ENCODE assay signal across 16 mouse cellular contexts in genomic region chr13:107407674-107408026, GRCm38 (mm10).
DNase-seq lines count a peak whose midpoint lies in the region; ATAC-seq and TF ChIP-seq lines count a peak whose summit lies in the region.
"Had no signal": no experiment of that assay in that cellular context is flagged by ENCODE, and none has a peak within 500 bp of the region (broad histone marks: within the 10 kb centered on the region; RNA-seq: fewer than 3 reads in every experiment).

No protein-coding gene starts in this region.

- H3K27me3 ChIP-seq in forebrain, embryonic 12.5 days: no peaks in the 10 kb centered on the region
- no peaks in the 10 kb centered on the region for H3K27me3 ChIP-seq in midbrain, embryonic 15.5 days (replicated peaks)
- H3K27me3 ChIP-seq in heart, adult 2 months (ENCODE audit: control insufficient read depth, insufficient read depth, low read length): no peaks in the 10 kb centered on the region
- H3K27me3 ChIP-seq: heart, embryonic 13.5 days had no signal

- no peak overlapping the region for H3K4me3 ChIP-seq in forebrain, embryonic 12.5 days (replicated peaks)
- H3K4me3 ChIP-seq in midbrain, embryonic 15.5 days: no peak overlapping the region
- no peak overlapping the region for H3K4me3 ChIP-seq in heart, adult 2 months
- H3K4me3 ChIP-seq: heart, embryonic 13.5 days; limb, embryonic 10.5 days had no signal

- no peak for DNase-seq in frontal cortex, postnatal 25 days (ENCODE audit: low spot score in 2 of 2)
- DNase-seq in left cerebral cortex, postnatal 14 days (ENCODE audit: low spot score in 2 of 2): peak; percentile 12 to 42
- DNase-seq in left cerebral cortex, adult 9 months (ENCODE audit: low spot score in 2 of 2): no peak
- no peak for DNase-seq in cerebellum, postnatal 14 days
- no peak for DNase-seq in heart, adult 2 months
- DNase-seq: kidney, adult 18-20 months; kidney, postnatal 10 days; lung, adult 2 months; lung, postnatal 36 days; thymus, postnatal 14 days had no signal

- H3K9me3 ChIP-seq in forebrain, embryonic 12.5 days: no peaks in the 10 kb centered on the region
- no peaks in the 10 kb centered on the region for H3K9me3 ChIP-seq in midbrain, embryonic 15.5 days
- H3K9me3 ChIP-seq: heart, embryonic 13.5 days; limb, embryonic 10.5 days had no signal

- H3K36me3 ChIP-seq in forebrain, embryonic 12.5 days (replicated peaks): no peaks in the 10 kb centered on the region
- H3K36me3 ChIP-seq in midbrain, embryonic 15.5 days (replicated peaks): no peaks in the 10 kb centered on the region
- H3K36me3 ChIP-seq in heart, adult 2 months (ENCODE audit: control insufficient read depth, insufficient read depth, low read length): no peaks in the 10 kb centered on the region
- H3K36me3 ChIP-seq: heart, embryonic 13.5 days; limb, embryonic 10.5 days had no signal

- no peak for TF ChIP-seq EP300 in heart, adult 2 months (IDR thresholded peaks at IDR 0.05; ENCODE audit: insufficient read depth, low read depth, low read length)

- no peak overlapping the region for H3K9ac ChIP-seq in forebrain, embryonic 12.5 days
- no peak overlapping the region for H3K9ac ChIP-seq in midbrain, embryonic 15.5 days
- no peak overlapping the region for H3K9ac ChIP-seq in heart, adult 2 months (ENCODE audit: low read depth, low read length)
- H3K9ac ChIP-seq: heart, embryonic 13.5 days had no signal

- no peak for TF ChIP-seq CTCF in heart, adult 2 months (IDR thresholded peaks at IDR 0.05)

- H3K4me1 ChIP-seq in forebrain, embryonic 12.5 days: peaks cover 14% of the 10 kb centered on the region
- H3K4me1 ChIP-seq in midbrain, embryonic 15.5 days: peaks cover 11% of the 10 kb centered on the region
- no peaks in the 10 kb centered on the region for H3K4me1 ChIP-seq in heart, adult 2 months (ENCODE audit: control insufficient read depth, insufficient read depth, low read length)
- H3K4me1 ChIP-seq: limb, embryonic 10.5 days had no signal

- 41% methylated on average over 5 of the region's 5 CpGs for WGBS in forebrain, embryonic 12.5 days
- WGBS in midbrain, embryonic 15.5 days: 45% methylated on average over 5 of the region's 5 CpGs
- WGBS in heart, adult 2 months: 67% methylated on average over 5 of the region's 5 CpGs

- H3K27ac ChIP-seq in forebrain, embryonic 12.5 days: peak overlapping the region; percentile 77
- H3K27ac ChIP-seq in midbrain, embryonic 15.5 days: peak overlapping the region; percentile 60
- H3K27ac ChIP-seq in heart, adult 2 months: no peak overlapping the region
- H3K27ac ChIP-seq: heart, embryonic 13.5 days; limb, embryonic 10.5 days had no signal

- peak; percentile 69 for ATAC-seq in frontal cortex, adult (ENCODE audit: low TSS enrichment)
- ATAC-seq in forebrain, embryonic 12.5 days (ENCODE audit: low FRiP score): peak; percentile 70; the same call in 1 of the 2 replicates
- peak; percentile 78 for ATAC-seq in midbrain, embryonic 15.5 days (replicated peaks)

- intact Hi-C loops in left cerebral cortex, postnatal 14 days (cut with DNase I): no loop called here
- intact Hi-C loops in heart, adult 2 months (cut with DNase I): no loop called here

- H3K4me2 ChIP-seq in forebrain, embryonic 12.5 days: peak overlapping the region; percentile 11; the same call in 1 of the 2 replicates
- H3K4me2 ChIP-seq in midbrain, embryonic 15.5 days: 0 out of 2 replicates have a peak overlapping the region, but pooled peaks have one; percentile 1
- H3K4me2 ChIP-seq: heart, embryonic 13.5 days; liver, embryonic 11.5 days had no signal

- TF ChIP-seq POLR2A in heart, adult 2 months (IDR thresholded peaks at IDR 0.05; ENCODE audit: insufficient read depth, low read depth, low read length): no peak

- H3K79me2 ChIP-seq in heart, adult 2 months (replicated peaks; ENCODE audit: control insufficient read depth, insufficient read depth, low read length): no peaks in the 10 kb centered on the region

Comparison
In these comparisons a context has a peak if more than half of its experiments do, and no peak if none do; other contexts are left out.
1. DNase-seq: peak in left cerebral cortex, postnatal 14 days (2 of 2); none in frontal cortex, postnatal 25 days (0 of 2), left cerebral cortex, adult 9 months (0 of 2), cerebellum, postnatal 14 days (0 of 2) and heart, adult 2 months (0 of 2).
2. Peak in every context shown above with its lines, with median percentiles within 50 percentile points of each other: ATAC-seq.